Mouse (Mus musculus) monocyte, adult 5-6 weeks (primary cell): ENCODE data around the gene Ascl2. TPM values are rescaled to one million over a fixed set of nuclear protein-coding genes. Genes with fewer than 3 reads are reported as not detected.

ENCODE experiments used
- ATAC-seq: fragments of 153-309, 156-312 bp; replicated peaks from 2 replicates; pipeline ENCODE4 v1.8.0; 2017; ENCODE audit warnings: mild to moderate bottlenecking; ENCODE audit not compliant: low TSS enrichment, insufficient number of reproducible peaks, severe bottlenecking, poor library complexity, low FRiP score
- total RNA-seq: library from RNA; stranded (forward); fragments of 200-1000, 200-491, 200-594 nt; gene quantifications from 3 replicates; pipeline ENCODE4 v1.2.3, GENCODE M21; 2017

The Ascl2 gene
- 1.6 TPM in 1 of 3 replicates, not detected in the others for total RNA-seq

- no peak for ATAC-seq
Measured at GRCm38 (mm10) chr7:142968809-142969511, at the start of gene Ascl2. Gene Ascl2, minus strand, starts transcription at chr7:142969264.

GRCm38 (mm10) chr7:143017181-143017580 is 48.1 kb upstream of the Ascl2 start:
- ATAC-seq: no peak

- no peak for ATAC-seq
Measured at GRCm38 (mm10) chr7:143016424-143017142, 47.5 kb upstream of the Ascl2 start.

DNA sequence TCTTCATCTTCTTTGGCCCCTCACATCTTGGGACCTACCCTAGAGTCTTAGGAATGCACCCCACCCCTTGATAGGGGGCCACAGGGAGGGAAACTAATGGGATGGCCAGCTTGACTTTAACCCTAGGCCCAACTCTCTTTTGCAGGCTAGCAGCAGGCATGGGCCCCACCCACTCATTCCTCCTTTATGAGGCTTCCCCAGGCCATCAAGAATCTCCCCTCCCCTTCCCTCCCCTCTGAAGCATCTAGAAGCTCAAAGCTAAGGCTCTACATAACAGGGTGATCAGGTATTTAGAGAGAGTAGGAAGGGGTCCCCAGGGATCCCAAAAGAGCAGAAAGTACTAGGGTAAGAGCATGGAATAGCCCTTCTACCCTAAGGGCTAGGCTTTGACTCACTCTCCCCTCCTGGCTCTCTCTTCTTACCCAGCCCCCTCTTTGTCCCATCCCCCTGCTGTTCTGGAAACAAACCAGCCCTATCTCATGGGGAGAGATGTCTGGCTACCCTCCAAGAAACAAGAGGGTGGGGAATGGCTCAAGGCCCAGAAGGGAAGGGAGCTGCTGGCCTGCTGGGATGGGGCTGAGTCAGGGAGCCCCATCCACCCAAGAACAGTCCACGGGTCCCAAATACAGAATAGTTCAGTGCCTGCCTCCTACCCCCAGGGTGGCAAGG is 46.8 kb upstream of the Ascl2 start:
- no peak for ATAC-seq

DNA sequence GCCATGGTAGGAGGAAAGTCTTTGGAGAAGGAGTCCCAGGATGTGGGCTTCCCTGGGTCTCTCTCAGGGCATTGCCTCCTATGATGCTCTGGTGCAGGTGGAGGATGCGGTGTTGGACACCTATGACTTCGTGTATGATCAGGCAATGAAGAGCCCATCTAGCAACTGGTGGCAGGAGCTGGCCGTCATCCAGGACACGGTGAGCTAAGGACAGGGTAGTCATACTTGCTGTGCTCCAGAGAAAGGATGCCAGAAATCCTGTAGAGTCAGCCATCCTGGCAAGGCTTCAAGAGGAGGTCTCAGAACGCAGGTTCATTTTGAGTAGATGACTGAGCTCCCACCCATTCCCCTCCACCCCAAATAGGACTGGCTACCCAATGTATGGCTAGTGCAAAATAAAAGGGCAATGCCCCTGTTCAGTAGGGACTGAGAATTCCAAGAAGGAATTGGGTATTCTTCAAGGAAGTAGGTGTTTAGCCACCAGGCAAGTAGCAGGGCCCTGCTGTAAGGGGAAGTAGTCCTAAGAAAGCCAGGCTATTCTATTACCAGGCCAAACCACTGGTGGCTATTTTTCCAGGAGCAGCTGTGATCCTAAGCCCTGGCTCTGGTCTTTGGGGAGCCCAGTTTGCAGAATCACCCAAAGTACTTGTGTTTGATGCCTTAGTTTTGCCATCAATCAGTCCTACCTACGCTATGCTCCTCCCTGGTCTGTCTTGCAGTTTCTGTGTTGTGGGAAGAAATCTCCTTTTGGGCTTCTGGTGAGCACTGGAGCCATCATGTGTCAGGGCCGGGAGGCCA is 46.0 kb upstream of the Ascl2 start:
- ATAC-seq: no peak

DNA sequence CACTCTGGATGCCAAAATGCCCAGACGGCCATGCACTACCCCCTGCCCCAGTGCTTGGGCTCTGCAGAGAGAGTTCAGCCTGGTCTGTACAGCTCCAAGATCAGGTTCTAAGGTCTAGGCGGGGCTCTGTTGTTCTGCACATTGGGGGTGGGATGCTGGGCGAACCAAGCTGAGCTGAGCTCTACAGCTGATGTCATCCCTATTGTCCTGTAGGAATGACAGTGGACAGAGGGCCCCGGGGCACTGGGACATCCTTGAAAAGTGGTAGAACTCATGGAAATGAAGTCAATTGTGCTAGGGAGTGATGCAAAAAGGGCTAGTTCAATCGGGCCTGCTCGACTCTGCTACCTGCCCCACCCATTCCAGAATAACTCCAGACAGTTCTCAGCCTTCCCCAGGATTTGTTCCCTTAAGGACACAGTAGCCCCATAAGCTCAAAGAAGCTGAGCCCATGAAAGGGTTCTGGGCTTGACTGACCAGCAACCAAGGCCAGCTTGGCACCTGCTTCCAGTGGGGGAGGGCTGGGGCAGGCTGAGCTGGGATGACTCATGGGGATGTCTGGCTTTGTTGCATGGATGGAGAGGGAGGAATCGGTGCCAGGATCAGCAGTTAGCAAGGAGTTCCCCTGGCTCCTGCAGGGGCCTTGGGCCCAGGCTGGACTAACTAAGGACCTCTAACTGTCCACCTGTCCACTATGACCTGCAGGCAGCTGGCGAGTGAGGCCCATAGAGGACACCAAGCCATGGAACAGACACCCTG is 44.5 kb upstream of the Ascl2 start:
- no peak for ATAC-seq

GRCm38 (mm10) chr7:143012230-143012875 is 43.3 kb upstream of the Ascl2 start:
- ATAC-seq: no peak

GRCm38 (mm10) chr7:143011226-143011625 is 42.2 kb upstream of the Ascl2 start:
- ATAC-seq: no peak

DNA sequence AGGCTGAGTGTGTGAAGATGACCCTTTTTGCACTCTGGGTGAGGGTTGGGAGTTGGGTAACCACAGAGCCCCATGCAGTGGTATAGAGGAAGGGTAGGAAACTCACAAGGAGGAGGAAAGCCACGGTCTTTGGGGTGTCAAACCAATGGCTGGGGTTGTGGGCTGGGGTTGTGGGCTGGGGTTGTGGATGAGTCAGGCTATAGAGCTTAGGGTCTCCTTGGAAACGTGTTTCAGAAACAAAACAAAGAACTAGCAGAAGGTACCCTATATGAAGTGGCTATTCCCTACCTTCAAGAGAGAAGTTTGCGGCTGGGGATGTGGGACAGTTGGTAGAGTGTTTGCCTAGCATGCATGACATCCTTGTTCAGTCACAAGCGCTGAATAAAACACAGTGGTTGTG is 40.9 kb upstream of the Ascl2 start:
- ATAC-seq: no peak

GRCm38 (mm10) chr7:143008996-143009665 is 40.1 kb upstream of the Ascl2 start:
- no peak for ATAC-seq

GRCm38 (mm10) chr7:143008370-143008926 is 39.4 kb upstream of the Ascl2 start:
- ATAC-seq: 0 out of 2 replicates have a peak, but pooled peaks have one; percentile 18

- peak; percentile 57 for ATAC-seq
Measured at GRCm38 (mm10) chr7:143007599-143008369, 38.7 kb upstream of the Ascl2 start.

- no peak for ATAC-seq
Measured at GRCm38 (mm10) chr7:143006756-143007598, 37.9 kb upstream of the Ascl2 start.

DNA sequence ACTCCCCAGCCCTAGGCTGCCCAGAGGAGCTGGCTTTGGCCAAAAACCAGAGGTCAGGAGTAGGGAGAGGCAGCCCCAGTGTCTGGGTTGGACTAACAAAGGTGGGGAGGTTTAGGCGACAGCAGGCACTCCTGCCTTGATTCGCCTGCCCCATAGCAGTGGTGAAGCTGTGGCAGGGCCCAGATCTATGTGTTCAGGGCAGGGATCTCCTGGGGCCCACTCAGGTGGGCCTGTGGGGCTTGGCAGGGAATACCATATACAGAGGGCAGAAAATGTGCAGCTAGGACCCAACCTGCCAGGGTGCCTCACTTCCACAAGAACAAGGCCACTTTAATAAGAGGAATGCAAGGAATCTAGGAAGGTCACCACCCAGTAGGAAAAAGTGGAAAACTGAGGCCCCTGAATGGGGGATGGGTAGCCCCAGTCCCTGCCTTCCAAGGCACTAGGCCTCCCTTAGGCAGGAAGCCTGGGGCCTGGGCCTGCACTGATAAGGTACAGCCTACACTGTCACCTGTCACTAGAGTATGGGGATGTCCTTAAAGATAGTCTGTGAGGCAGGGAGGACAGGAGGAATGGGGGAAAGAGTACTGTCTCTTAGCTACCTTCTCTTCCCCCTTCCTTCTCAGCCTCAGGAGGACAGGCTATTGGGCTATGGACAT is 37.2 kb upstream of the Ascl2 start:
- ATAC-seq: no peak
